Mouse (Mus musculus): ENCODE data around the gene Olfr967. TPM values are rescaled to one million over a fixed set of nuclear protein-coding genes. Genes with fewer than 3 reads are reported as not detected.

Gene Olfr967
- polyA plus RNA-seq, 1 experiment from 2014 or later, result not detected

- WGBS, result 80% methylated on average over 2 of the region's 2 CpGs
- H3K9ac ChIP-seq (ENCODE audit: low read depth, low read length), result no peak within 1 kb of the TSS
- H3K27ac ChIP-seq (ENCODE audit: low read depth, low read length), result no peak within 1 kb of the TSS
- ATAC-seq (ENCODE audit: low FRiP score), result no peak
- no peaks in the 10 kb centered on the region for H3K9me3 ChIP-seq (ENCODE audit: control insufficient read depth, low read length)
- no peak within 1 kb of the TSS for H3K4me2 ChIP-seq (replicated peaks; ENCODE audit: low read depth, low read length)
- no peaks in the 10 kb centered on the region for H3K4me1 ChIP-seq (replicated peaks; ENCODE audit: control insufficient read depth, insufficient read depth, low read length)
- H3K27me3 ChIP-seq (ENCODE audit: control insufficient read depth, insufficient read depth, low read length), result no peaks in the 10 kb centered on the region
- no peak for DNase-seq (ENCODE audit: low spot score)
- no peak within 1 kb of the TSS for H3K4me3 ChIP-seq (ENCODE audit: low read depth, low read length)
- no peaks in the 10 kb centered on the region for H3K36me3 ChIP-seq (ENCODE audit: control insufficient read depth, insufficient read depth, low read length)
These were observed 44.5 kb downstream of the Olfr967 start, which contains the start of gene Olfr969 for GRCm38 (mm10) chr9:39790558-39790957. Olfr969 (plus strand) TSS chr9:39790945.

Other genes with a start within 250 kb of the Olfr967 start
- not detected in 2 replicates for gene Olfr957, start 230.4 kb upstream of the Olfr967 start, polyA plus RNA-seq (2014; fragmentation: Nextera tagmentation; extraction: Ambion mirVana)
- not detected in 2 replicates for gene Olfr958, start 192.2 kb upstream of the Olfr967 start, polyA plus RNA-seq (2014; fragmentation: Nextera tagmentation; extraction: Ambion mirVana)
- not detected in 2 replicates for gene Olfr959, start 170.7 kb upstream of the Olfr967 start, polyA plus RNA-seq (2014; fragmentation: Nextera tagmentation; extraction: Ambion mirVana)
- 15.9 and 19.0 TPM in 2 replicates for gene AW551984, start 141.8 kb upstream of the Olfr967 start, polyA plus RNA-seq (2014; fragmentation: Nextera tagmentation; extraction: Ambion mirVana)
- gene Olfr148, start 135.6 kb upstream of the Olfr967 start, polyA plus RNA-seq (2014; fragmentation: Nextera tagmentation; extraction: Ambion mirVana), result not detected in 2 replicates
- gene Olfr960, start 124.9 kb upstream of the Olfr967 start, polyA plus RNA-seq (2014; fragmentation: Nextera tagmentation; extraction: Ambion mirVana), result not detected in 2 replicates
- not detected in 2 replicates for gene Olfr961, start 101.2 kb upstream of the Olfr967 start, polyA plus RNA-seq (2014; fragmentation: Nextera tagmentation; extraction: Ambion mirVana)
- not detected in 2 replicates for gene Olfr963, start 79.0 kb upstream of the Olfr967 start, polyA plus RNA-seq (2014; fragmentation: Nextera tagmentation; extraction: Ambion mirVana)
- gene Olfr149, start 39.1 kb upstream of the Olfr967 start, polyA plus RNA-seq (2014; fragmentation: Nextera tagmentation; extraction: Ambion mirVana), result not detected in 2 replicates
- not detected in 2 replicates for gene Olfr965, start 34.9 kb upstream of the Olfr967 start, polyA plus RNA-seq (2014; fragmentation: Nextera tagmentation; extraction: Ambion mirVana)
- not detected in 2 replicates for gene Olfr150, start 15.3 kb upstream of the Olfr967 start, polyA plus RNA-seq (2014; fragmentation: Nextera tagmentation; extraction: Ambion mirVana)
- gene Olfr968, start 37.0 kb downstream of the Olfr967 start, polyA plus RNA-seq (2014; fragmentation: Nextera tagmentation; extraction: Ambion mirVana), result not detected in 2 replicates
- not detected in 2 replicates for gene Olfr969, start 44.7 kb downstream of the Olfr967 start, polyA plus RNA-seq (2014; fragmentation: Nextera tagmentation; extraction: Ambion mirVana)
- gene Olfr970, start 62.6 kb downstream of the Olfr967 start, polyA plus RNA-seq (2014; fragmentation: Nextera tagmentation; extraction: Ambion mirVana), result not detected in 2 replicates
- gene Olfr971, start 90.6 kb downstream of the Olfr967 start, polyA plus RNA-seq (2014; fragmentation: Nextera tagmentation; extraction: Ambion mirVana), result not detected in 2 replicates
- not detected in 2 replicates for gene Olfr972, start 120.2 kb downstream of the Olfr967 start, polyA plus RNA-seq (2014; fragmentation: Nextera tagmentation; extraction: Ambion mirVana)
- gene Olfr229, start 161.1 kb downstream of the Olfr967 start, polyA plus RNA-seq (2014; fragmentation: Nextera tagmentation; extraction: Ambion mirVana), result not detected in 2 replicates
- not detected in 2 replicates for gene Olfr974, start 191.3 kb downstream of the Olfr967 start, polyA plus RNA-seq (2014; fragmentation: Nextera tagmentation; extraction: Ambion mirVana)
- not detected in 2 replicates for gene Olfr975, start 205.8 kb downstream of the Olfr967 start, polyA plus RNA-seq (2014; fragmentation: Nextera tagmentation; extraction: Ambion mirVana)
- gene Olfr976, start 214.9 kb downstream of the Olfr967 start, polyA plus RNA-seq (2014; fragmentation: Nextera tagmentation; extraction: Ambion mirVana), result not detected in 2 replicates
- not detected in 2 replicates for gene Olfr978, start 245.9 kb downstream of the Olfr967 start, polyA plus RNA-seq (2014; fragmentation: Nextera tagmentation; extraction: Ambion mirVana)

All from hindbrain, embryonic 11.5 days (tissue).